Mouse (Mus musculus) gastrocnemius, postnatal 25 days (tissue): ENCODE results near the gene Slu7. TPM values are rescaled to one million over a fixed set of nuclear protein-coding genes. Genes with fewer than 3 reads are reported as not detected.

Experiments used
- DNase-seq: peaks from one replicate; pipeline ENCODE4 v3.0.0; 2022
- total RNA-seq, 2 experiments: library from RNA; stranded (reverse); gene quantifications; 1 replicate in 1 of 2; 2 replicates in 1 of 2; pipeline ENCODE4 v1.2.3; 2021

The Slu7 gene
- total RNA-seq, 2 experiments from 2014 or later, result 27.8 to 28.3 TPM

DNA sequence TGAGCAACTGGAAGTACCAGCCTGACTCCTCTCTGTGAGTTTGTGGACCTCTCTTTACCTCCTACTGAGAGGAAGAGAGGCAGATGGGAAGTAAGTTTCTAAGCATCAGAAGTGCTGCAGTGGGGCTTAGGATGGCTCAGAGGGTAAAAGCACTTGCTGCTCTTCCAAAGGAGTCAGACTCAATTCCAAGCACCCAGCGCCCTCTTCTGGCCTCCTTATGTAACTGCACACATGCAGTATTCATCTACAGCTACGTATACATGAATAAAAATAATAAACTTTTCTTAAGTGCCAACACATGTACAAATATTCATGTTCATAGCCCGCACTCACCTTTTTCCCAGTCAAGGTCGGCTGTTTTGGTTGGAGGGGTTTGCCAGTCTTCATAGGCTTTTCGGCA lies 9.2 kb upstream of the Slu7 start:
- DNase-seq, result no peak

DNA sequence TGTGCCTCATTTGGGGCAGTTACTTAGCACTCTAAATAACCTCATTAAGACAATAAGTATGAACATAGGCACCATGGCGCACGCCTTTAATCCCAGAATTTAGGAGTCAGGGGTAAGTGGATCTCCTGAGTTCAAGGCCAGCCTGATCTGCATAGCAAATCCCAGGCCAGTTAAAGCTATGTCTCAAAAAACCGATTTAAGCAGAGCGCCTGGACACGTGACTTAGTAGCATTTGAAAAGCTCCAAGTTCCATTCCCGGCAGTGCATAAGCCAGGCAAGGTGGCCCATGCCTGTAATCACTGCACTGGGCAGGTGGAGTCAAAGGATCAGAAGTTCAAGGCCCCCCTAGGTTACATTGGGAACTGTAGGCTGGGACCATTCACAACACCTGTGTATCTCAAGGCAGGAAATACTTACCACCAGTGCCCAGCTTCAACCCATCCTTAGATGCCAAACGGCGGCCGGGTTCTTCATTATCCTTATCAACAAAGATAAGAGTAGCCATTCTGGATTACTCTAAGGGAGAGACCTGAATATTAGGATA lies 8.3 kb upstream of the Slu7 start:
- DNase-seq, result no peak

DNA sequence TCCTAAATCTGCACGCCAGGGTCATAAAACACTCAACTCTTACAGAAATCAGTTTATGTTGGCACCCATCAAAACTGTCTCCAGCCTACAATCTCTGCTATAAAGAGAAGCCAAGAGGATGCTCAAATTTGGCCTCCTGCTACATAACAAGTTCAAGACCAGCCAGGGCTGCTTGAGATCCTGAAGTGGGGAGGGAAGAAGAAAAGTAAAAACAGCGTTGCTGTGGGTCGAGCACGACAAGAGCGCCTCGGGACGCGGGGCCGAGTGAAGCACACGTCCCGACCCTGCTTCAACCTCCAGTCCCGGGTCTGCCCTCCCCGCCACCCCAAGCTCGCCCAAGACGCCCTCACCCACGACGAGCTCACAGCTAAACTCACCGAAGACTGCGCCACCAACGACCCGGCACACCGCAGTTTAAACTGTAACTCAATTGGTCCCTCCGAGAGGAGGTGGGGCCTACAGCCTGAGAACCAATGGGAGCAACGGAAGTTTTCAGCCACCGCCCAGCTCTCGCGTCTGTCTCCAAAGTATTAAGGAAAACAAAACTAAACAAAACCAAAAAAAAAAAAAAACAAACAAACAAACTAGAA lies 7.6 kb upstream of the Slu7 start, which contains the start of gene Pttg1:
Pttg1 (minus strand) TSS at position 428 of the 590 bp plus-strand sequence.
- DNase-seq, result peak; percentile 83

DNA sequence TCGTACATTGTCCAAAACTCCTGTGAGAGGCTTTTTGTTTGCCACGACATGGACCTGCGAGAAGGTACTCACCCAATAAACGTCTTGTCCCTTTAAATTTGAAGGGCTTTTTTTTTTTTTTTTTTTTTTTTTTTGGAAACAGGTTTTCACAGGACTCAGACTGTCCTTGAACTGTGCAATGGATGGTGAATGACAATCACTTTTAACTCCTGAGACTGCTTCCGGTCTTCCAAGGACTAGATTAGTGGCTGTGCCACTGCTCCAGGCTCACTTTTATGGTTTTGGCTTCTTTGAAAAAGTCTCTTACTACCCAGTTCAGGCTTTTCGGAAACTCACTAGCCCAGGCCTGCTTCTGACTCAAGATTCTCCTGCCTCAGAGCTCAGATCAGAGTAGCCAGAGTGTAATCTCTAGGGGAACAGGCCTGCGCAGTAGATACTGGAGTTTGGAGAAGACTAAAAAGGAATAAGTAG lies 7.1 kb upstream of the Slu7 start:
- DNase-seq, result peak; percentile 8

DNA sequence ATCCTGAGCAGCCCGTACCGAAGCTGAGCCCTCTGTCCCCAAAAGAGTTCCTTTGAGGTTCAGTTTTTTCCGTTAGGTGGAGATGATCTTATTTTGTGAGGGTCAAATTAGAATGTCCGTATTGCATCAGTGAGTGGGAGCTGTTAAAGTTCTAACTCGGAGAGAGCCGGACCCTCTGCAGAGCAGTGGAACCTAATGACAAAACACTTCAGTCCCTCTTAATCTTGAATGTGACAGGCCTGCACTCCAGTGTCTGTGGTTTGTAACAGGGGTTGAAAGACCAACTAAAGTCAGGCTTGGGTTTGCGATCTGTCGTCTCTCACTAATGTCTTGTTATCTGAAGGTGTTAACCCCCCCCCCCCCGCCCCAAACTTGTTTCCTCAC lies 472 bp downstream of the Slu7 start:
- no peak for DNase-seq

DNA sequence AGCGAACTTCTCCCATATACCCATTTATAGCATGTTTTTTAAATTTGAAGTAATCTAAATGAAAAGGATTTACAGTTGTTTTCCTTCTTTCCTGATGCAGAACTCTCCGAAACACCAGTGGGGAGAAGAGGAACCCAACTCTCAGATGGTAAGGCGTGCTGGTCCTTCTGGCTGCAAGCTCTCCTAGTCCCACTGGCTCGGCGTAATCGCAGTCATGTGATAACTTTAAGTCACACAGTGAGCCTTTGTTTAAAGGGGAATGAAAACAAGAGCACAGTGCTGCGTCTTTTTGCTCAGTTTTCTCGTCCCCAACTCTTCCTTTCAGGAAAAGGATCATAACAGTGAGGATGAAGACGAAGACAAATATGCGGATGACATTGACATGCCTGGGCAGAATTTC lies 7.6 kb downstream of the Slu7 start:
- no peak for DNase-seq

DNA sequence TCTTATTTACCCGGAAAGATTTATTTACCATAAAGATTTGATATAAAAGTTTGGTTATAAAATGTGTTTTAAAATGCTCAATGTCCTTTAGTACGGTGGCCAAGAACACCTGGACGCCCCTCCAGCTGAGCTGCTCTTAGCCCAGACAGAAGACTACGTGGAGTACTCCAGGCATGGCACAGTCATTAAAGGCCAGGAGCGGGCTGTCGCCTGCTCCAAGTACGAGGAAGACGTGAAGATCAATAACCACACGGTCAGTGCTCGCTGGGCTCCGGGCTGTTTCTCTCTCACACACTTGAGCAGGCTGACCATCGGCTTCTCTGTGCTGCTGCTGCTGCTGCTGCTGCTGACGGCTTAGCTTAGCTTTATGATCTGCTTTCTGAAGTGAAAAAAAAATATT lies 9.6 kb downstream of the Slu7 start:
- no peak for DNase-seq

DNA sequence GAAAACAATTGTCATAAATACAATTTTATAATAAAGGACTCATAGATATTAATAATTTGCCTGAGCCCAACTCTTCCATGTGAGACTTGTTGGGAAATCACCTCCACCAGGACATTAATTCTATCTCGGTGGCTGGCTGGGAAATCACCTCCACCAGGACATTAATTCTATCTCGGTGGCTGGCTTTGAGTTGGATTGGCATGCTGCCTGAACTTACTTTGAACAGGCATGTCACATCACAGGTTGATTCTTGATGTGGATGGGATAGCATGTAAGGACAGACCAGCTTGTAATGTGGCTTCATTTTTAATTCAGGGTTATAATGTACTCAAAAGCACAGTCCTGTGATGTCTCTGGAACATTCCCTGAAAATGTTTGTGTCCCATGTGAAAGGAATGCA lies 16.4 kb downstream of the Slu7 start:
- DNase-seq, result no peak

DNA sequence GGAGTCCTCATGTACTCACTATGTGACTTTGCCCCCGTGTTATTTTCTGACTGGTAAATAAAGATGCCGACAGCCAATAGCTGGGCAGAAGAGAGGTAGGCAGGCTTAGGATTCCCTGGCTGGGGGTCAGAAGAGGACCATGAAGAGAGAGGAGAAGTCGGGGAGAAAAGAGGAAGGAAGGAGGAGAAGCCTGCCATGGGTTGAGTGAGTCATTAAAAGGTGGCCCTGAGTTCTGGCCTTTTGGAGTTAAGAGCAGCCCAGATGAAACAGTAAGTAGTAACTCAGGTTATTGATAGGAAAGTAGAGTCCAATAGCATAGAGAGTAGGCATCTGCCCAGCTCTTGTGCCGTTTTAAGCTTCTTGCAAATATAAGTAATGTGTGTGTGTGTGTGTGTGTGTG lies 17.8 kb downstream of the Slu7 start:
- no peak for DNase-seq

DNA sequence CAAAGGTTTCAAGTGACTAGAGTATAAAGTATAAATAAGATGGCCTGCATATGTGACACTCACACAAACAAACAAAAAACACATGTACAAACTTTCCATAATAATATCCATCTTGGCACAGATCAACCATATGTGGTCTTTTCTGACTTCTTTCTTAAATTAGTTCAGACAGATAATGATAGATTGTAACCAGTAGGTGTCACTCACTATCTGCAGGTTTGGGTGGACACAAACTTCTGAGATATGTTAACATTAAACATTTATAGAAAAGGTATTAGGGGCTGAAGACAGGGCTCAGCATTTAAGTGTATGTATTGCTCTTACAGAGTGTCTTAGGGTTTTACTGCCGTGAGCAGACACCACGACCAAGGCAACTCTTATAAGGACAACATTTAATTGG lies 18.7 kb downstream of the Slu7 start:
- no peak for DNase-seq

DNA sequence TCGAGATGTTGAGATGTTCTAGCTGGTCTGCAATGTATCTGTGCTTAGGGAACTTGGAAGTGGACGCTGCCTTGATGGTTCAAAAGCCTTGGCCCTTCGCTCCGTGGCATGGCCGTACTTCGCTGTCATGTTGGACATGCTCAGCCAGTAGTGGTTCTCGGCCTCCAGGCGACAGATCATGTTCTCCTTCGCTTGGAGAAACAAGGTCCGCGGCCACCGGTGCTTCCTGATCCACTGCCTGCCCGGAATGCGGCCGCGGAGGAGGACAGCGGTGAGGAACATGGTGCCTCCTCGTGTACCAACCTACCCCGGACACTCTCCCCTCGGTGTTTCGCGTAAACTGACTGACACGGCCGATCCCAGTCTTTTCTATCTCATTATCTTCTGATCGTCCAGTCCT lies 29.7 kb downstream of the Slu7 start:
- DNase-seq, result no peak

DNA sequence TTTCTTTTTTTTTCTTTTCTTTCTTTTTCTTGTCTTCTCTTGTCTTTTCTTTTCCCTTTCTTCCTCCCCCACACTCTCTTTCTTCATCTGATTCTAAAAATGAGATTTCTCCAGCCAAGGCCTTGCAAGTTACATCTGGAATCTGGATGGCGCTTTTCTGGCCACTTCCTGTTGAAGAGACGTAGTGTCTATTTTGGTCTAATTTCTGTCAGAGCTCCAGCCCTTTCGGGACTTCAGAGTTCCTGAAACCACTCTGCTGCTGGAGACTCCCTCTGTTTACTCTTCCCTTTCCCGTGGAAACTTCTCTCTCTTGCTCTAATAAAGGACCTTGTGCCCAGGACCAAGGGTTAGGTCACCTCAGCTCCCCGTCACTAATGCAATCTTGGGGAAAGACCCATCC lies 36.6 kb downstream of the Slu7 start:
- peak; percentile 37 for DNase-seq

DNA sequence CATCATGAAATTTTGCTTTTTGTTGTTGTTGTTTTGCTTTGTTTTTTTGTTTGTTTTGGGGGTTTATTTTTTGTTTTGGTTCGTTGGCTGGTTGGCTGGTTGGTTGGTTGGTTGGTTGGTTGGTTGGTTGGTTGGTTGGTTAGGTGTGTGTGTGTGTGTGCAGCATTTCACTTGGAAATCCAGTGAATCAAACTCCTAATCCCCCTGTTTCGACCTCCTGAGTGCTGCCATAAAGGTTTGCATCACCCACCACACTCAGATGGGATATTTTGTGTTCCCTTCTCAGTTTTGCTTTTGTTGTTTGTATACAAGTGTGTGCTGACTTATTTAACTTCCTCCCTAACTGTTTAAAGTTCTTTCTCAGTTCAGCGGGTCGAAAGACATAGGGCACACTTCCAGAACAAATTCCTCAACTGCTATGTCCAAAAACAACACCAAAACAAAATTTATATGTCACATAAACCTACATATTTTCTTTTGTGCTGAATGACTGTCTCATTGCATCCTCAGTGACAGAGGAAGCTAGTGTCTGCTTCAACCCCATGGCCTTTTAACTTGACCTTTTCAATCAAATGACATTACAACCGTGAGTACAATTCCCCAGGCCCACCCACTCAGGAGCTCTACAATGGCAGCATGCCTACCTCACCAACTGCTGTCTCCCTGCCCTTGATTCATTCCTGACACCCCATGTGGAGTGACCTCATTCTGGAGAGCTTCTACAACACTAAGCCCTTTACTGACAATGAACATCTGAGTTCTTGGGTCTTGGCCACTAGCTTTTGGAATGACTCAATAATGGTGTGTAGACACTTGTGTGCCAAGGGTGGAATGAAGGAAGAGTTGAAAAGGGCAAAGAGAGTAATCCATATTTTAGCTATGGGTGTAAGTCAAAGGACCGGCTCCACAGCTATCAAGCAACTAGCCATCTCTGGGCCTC lies 37.6 kb downstream of the Slu7 start:
- no peak for DNase-seq

DNA sequence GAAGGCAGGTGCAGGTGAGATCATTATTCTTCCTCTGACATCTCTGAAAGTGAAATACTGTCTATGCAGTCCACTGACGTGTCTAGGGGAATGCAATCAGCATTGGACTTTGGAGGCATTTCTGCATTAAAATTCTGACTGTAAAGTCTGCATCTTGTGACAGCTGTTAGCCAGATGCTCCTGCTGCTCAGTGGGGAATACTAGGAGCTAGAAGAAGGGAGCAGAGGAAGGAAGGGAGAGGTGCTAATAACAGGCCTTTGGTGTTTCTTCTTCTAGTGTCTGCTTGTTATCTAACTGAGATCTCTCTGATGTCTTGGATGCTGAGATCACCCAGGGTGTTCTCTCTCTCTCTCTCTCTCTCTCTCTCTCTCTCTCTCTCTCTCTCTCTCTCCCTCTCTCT lies 39.6 kb downstream of the Slu7 start:
- DNase-seq, result no peak

DNA sequence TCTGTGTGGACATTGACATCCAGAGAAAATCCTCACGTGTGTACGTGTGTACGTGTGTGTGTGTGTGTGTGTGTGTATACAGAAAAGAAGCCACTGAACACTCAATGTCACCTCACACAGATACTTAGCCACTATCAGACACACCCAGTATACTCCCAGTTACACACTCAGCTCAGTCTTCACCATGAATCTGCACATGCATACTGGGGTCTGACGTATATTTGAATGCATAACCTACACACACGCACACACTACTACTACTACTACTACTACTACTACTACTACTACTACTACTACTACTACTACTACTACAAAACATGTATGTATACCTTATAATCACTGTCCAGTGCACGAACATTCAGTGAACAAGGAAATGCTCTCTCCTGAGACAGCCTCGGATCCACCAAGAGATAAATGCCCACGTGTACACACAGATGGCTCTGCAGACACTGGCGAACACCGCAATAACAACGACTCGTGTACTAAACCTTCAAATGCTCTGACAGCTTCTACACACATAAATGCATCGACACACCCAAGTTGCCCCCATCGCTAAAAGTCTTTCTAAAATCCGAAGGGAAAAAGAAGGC lies 40.2 kb downstream of the Slu7 start:
- DNase-seq, result no peak

DNA sequence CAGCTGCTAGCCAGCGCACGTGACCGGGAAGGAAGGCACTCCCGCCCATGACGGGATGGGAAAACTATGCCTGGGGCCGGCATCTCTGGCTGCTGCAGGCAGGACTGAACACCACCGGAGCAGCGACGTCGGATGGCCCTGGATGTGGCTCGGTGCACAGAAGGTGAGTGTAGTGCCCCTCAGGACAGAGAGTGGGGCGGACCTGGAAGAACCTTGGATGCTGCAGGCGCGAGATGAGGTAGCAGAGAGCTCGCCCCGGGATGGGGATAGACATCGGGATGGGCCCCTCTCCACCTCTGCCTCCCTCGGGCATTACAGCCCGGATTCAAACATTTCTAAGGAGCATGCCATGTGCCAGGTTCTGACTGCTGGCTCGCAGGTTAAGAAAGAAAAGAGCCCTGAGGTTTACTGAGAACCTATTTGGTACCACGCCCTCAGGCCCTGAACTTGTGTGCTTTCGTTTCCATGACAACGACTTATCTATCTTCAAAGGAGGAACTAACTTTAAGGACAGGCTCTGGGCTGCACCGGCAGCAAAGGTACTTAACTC lies 40.8 kb downstream of the Slu7 start, which contains the start of gene C1qtnf2:
C1qtnf2 (plus strand) TSS at position 52 of the 550 bp plus-strand sequence.
- DNase-seq, result peak; percentile 34

DNA sequence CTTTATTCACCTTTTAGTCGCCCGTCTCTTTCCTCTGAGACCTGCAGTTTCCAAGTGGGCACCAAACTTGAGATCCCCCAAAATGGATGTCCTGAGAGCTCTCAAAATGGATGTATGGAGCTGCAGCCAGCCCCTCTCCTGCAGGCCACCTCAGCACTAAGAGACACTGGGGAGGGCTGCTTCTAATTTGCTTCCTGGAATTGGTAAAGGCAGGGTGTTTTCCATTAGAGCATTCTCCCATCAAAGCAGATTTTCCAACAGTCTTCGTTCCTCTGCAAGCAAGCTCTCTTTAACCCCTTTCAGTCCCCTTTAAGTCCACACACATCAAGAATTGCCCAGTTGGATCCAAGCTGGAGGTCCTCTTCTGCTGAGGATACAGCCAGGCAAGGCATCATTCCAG lies 45.8 kb downstream of the Slu7 start:
- DNase-seq, result no peak

DNA sequence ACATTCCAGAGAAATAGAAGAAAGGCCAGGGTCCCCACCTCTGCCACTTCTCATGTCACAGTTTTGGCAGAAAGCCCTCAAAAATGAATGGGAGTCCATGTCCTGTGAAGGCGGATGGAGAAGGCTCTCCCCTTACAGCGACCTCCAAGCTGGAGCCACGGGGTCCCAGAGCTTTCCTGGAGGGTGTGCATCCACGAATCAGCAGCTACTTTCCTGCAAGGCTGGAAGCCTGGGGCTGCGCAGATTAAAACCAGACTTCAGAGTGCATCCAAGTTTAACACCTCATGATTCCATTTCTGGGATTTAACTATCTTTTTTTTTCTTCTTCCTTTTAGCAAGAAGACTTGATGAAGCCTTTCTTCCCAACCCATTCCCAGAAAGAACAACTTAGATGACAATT lies 47.0 kb downstream of the Slu7 start:
- no peak for DNase-seq

DNA sequence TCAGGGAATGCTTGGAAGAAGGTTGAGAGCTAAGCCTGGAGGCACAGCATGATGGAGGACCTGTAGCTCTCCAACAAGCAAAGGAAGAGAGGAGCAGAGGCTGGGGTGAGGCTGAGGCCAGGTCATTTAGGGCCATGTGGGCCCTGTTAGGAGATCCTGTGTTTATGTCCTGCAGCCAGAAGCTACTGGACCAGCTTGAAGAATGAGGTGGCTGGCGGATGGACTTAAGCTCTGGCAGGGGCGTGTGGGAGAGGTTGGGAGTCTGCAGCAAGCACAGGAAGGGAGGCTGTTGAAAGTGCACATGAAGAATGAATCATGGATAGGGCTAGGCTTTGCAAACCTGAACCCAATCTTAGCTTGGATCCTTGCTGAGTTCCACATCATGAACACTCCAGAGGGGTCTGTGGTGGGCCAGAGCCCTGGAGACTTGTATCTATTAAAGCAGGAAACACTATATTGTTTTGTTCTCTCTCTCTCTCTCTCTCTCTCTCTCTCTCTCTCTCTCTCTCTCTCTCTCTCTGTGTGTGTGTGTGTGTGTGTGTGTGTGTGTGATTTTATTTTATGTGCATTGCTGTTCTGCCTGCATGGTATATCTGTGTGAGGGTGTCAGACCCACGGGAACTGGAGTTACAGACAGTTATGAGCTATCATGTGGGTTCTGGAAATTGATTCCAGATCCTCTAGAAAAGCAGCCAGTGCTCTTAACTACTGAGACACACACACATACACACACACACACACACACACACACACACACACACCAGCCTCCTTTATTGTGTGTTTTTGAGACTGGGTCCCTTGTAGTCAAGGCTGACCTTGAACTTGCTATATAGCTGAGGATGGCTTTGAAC lies 48.4 kb downstream of the Slu7 start:
- DNase-seq, result peak; percentile 56

DNA sequence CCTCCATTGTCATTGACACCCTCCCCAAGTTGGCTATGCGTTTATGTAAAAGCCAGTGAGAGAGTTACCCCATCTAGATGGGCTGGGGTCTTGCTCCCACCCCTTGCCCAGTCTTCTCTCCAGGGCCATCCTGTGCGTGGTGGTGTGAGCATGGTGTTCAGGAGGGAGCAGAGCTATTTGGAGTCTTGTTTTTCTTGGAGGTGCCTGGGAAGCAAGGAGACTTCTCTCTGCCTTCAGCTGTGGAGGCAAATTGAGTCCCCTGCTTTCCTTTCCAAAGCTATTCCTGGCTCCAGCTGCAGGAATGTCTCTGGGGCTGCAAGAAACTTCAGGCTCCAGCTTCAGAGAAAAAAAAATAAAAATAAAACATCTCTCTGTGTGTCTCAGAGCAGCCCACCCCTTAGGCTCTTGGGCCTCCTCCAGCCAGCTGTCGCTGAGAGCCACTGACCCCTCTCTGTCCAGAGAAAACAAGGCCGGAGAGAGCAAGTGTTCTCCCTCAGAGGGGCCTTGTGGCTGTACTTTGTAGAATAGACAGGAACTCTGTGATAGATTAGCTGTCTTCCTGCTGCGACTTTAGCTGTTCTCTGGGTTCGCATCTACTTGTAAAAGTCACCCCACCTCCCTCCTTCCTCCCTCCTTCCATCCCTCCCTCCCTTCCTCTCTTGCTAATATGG lies 49.7 kb downstream of the Slu7 start:
- peak; percentile 64 for DNase-seq

DNA sequence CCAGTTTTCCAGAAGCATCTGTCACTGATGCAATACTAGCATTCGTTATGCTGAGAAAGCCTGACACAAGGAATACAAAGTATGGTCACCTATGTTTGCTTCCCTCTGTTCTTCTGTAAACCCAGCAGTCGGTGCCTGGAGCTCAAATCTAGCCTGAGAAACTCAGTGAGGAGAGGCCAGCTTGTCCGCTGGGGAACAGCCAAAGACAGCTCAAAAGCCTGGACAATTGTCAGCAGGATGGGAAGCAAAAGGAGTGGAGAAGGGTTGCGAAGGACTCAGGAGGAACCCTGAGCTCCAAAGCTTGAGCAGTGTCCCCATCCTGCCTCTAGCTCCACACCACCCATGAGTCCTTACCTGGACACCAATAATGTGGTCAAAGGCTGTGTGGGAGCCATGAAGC lies 50.5 kb downstream of the Slu7 start:
- no peak for DNase-seq
